Mouse (Mus musculus) right cerebral cortex, adult 2 months (tissue): Measurements from ENCODE around the gene Ddo.

ENCODE experiments used
- DNase-seq, 2 experiments: peaks; one replicate each; pipeline ENCODE4 v3.0.0; 2021 to 2022; ENCODE audit warnings: low spot score in 2 of 2

Gene Ddo

DNA sequence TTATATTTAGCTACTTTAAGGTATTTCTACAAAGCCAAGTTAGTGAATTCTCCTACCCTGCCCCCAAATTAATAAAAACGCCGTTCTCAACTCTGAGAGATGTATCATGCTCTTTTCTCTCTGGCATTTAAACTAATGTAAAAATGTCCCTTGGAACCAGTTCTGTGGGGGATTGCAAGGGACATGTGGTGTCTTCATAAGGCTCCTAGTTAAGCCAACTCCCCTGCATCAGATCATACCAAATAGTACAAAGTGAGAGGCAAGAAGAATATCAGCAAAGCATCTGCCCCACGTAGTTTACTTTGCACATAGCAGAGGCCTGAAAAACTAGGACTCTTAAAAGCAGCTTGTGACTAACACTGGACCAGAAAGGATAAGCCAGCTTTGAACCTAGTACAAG lies 86.9 kb downstream of the Ddo start:
- DNase-seq, result peak in 1 of 2 experiments; percentile 30

DNA sequence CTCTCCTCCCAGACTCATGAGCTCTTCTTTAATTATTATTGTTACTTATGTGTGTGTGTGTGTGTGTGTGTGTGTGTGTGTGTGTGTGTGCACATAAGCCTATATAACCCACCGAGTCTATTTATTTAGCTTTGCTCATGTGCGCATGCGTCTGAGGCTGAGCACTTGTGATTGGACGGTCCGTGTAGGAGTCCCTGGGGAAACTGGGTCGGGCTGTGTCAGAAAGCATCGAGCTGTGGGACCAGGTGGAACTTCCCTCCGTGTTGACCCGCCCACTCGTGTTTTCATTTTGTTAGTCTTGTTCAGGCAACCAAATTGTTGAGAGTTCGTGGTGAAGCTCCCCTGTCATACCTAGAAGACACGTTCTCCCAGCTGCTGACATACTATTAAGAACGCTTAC lies 88.6 kb downstream of the Ddo start:
- DNase-seq, result peak in 1 of 2 experiments; percentile 0

DNA sequence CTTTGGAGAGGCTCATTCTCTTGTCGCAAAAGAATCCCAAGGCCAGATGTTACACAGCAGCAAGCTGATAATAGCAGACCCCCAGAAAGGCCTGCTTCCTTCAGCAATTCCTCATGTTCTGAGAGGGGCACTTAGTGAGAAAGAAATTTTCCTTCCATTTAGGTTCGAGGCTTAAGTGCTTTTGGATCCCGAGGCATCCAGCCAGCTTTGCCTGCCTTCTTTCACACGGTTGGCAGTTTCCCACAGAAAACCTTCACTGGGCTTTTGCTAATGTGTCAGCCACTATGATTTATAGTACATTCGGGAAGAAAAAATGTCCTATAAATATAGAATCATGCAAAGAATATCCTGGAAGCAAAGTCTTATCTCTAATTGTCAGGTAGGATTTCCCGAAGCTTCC lies 89.3 kb downstream of the Ddo start:
- peak in 1 of 2 experiments; percentile 41 for DNase-seq

DNA sequence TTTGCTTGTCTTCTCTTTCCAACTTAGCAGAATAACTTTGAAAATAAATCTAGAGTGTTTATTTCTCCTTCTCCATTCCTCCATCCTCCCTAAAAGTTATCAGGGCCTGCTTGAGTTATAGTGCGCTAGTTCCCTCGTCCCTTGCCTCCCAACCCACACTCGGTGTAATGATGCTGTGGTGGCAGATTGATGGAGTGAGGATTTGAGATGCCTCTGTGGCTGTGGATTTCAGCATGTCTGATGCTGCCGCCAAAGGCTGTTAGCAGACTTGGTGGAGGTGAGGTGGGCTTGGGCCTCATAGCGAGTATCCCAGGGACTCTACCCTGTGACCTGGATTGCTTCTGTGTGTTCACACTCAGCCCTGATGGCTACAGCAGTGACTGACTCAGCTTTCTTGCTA lies 91.1 kb downstream of the Ddo start:
- DNase-seq, result peak in 1 of 2 experiments; percentile 1

DNA sequence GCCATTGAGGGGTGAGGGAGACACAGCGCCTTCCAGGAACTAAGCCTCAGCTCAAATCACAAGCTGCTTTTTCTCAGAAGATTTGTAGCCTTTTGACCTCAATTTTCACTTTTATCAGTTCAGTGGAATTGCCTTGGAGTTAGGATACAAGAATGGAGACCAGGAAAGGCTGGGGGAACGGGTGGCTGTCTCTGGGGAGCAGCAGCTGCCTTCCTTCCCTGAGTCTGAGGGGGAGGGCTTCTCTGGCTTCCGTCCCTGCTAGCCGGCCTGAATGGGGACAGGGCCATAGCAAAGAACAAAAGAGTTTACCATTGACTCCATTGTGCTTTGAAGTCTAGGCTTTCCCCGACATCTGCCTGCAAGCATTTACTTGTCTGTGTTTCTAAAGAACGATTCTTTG lies 94.5 kb downstream of the Ddo start:
- no peak for DNase-seq

DNA sequence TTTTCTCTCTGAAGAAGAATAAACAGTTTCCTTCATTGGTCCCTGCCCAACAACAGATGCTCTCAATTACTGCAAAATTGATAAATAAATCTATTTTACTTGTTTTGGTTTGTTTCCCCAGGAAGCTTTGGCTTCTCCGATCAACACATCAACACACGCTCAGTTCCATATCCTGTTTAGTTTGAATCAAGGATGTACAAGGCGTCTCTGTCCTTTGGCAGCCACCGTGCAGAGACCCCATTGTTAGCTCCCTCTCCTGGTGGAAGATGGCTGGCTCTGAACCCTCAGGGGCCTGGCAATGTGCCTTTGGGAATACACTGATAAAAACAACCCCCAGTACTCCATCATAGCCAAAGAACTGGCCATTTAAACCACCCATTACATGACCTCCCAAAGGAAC lies 95.3 kb downstream of the Ddo start:
- DNase-seq, result no peak

DNA sequence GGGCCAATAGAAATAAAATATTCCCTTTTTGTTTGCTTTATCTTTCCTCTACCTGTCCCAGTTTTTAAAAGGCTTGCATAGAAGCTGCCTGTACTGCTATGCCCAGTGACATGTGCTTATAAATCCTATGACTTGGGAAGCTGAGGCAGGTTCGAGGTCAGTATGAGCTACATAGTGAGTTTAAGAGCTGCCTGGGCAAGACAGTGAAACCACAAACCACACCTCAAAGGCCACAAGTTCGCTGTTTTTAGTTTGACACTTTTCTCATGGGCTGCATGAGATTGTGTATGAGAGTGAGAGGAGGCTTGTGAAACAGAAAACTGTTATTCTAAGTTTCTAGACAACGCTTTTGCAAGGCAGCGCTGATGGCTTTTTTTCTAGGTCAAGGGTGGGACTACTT lies 95.7 kb downstream of the Ddo start:
- DNase-seq, result no peak

DNA sequence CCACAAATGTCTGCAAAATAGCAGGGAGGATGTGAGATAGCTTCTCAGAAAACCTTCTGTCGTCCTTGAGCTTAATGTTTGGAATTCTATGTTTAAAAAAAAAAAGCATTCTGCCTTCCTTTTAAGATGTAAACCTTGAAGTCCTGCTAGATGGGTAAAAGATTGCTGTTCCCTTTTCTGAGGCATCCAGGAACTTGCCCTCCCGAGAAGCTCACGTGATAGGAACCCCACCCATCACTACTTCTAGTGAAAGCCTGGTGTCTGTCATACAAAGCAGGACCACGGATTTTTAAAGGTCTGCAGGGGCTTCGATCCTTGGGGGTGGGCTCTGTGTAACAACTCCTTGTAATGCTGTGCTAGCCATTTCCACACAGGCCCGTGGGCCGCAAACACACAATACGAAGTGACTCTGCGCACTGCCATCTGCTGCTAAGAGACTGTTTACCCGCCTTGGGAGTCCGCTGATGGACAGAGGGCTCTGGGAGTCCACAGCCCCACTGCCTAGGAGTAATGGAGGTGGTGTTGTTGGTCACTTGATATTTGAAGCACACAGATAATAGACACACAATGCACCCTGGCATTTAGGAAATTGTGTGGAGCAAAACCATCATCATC lies 96.6 kb downstream of the Ddo start:
- peak in 1 of 2 experiments; percentile 4 for DNase-seq

DNA sequence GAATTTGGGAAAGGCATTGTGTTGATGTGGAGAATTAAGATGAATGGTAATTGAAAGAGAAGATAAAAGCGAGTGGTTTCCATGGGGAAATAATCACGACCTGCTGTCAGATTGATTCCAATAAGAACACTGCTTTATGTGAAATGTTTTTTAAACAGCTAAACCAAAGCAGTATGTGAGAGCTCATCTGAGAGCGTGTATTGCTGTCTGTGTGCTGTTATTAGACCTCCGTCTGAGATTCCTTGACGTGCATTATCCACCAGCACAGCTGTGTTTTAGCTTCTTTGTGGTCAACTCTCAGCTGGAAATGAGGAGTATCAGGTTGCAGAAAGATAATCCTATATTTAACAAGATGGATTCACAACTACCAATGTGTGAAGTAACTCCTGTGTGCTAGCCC lies 97.2 kb downstream of the Ddo start:
- no peak for DNase-seq

DNA sequence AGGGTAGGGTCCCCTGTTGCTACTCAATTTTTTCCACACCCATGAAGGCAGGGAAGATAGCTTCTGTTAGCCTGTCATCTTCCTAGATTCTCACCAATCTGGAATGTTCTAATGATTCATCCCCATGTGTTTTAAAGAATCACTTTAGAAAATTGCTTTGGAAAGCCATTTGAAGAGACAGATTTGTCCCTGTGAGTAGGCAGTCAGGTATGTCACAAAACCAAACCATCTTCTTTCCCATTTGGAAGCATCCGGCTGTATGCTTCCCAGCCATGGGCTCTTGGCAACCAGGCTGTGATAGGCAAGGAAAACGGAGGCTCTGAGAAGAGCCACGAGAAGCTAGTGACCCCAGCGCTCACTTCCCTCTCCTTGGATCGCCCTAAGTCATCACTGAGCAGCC lies 100.4 kb downstream of the Ddo start:
- no peak for DNase-seq
